Mouse (Mus musculus) heart, postnatal 14 days (tissue): ENCODE measurements around the gene Ephx3. TPM values are rescaled to one million over a fixed set of nuclear protein-coding genes. Genes with fewer than 3 reads are reported as not detected.
A peak's percentile ranks its signal among the peaks of the same experiment; 100 is the strongest.
"Not testable (repeated sequence)": the region's sequence is repeated elsewhere in the genome, so short reads cannot be mapped to it uniquely, and the experiment has no call there.

Experiments used
- DNase-seq, 2 experiments: peaks; one replicate each; pipeline ENCODE4 v3.0.0; 2021 to 2022
- intact Hi-C: fragments of 180-260 bp; cut with DNase I; formaldehyde crosslinking; loops from one replicate; pipeline ENCODE4 v1.15.1; 2025
- long read RNA-seq, 2 experiments: library from polyadenylated mRNA; stranded (forward); transcript quantifications; one replicate each; pipeline ENCODE4 v2.0.0; 2021
- total RNA-seq, 2 experiments: library from RNA; stranded (reverse); gene quantifications; 2 replicates each; pipeline ENCODE4 v1.2.3; 2021

The Ephx3 gene
- total RNA-seq: under 1 TPM; 0.88 to 0.95 TPM
- long read RNA-seq, experiment 1, partial matches to known transcripts: 0 of 1 reads
- long read RNA-seq, experiment 1, other reads (novel, unspliced or antisense): 1 of 1 reads
- long read RNA-seq, experiment 2: 0 reads

- DNase-seq: no peak
- intact Hi-C loops: no loop called here
Measured at GRCm38 (mm10) chr17:32188863-32189636, at the start of gene Ephx3. Gene Ephx3, minus strand, starts transcription at chr17:32189549.

GRCm38 (mm10) chr17:32238589-32238988, 49.2 kb upstream of the Ephx3 start:
- no peak for DNase-seq
- intact Hi-C loops: loop anchor here (5.0 to 10.0 kb wide), 2 partner anchors 44 to 1536 kb away; partner anchors contain the start of gene Brd4

- intact Hi-C loops: loop anchor here (5.0 to 10.0 kb wide), 2 partner anchors 47 to 1539 kb away; partner anchors contain the start of gene Brd4
- peak; percentile 71 to 84 for DNase-seq
Measured at GRCm38 (mm10) chr17:32235534-32236191, 46.3 kb upstream of the Ephx3 start.

GRCm38 (mm10) chr17:32233174-32233573, 43.8 kb upstream of the Ephx3 start:
- no peak for DNase-seq
- intact Hi-C loops: loop anchor here (10.0 kb wide), 1 partner anchor 1542 kb away; no protein-coding TSS in a partner anchor

- intact Hi-C loops: loop anchor here (10.0 kb wide), 1 partner anchor 266 kb away; no protein-coding TSS in a partner anchor
- DNase-seq: no peak
Measured at GRCm38 (mm10) chr17:32229256-32229655, 39.9 kb upstream of the Ephx3 start.

- DNase-seq: no peak
- intact Hi-C loops: loop anchor here (5.0 to 10.0 kb wide), 2 partner anchors 61 to 274 kb away; partner anchors contain the start of gene Brd4
Measured at GRCm38 (mm10) chr17:32220873-32221272, 31.5 kb upstream of the Ephx3 start.

- DNase-seq: not testable (repeated sequence)
- intact Hi-C loops: loop anchor here (10.0 kb wide), 1 partner anchor 531 kb away; no protein-coding TSS in a partner anchor
Measured at GRCm38 (mm10) chr17:32215587-32215986, 26.2 kb upstream of the Ephx3 start.

- intact Hi-C loops: loop anchor here (2.0 to 10.0 kb wide), 2 partner anchors 137 to 527 kb away; no protein-coding TSS in a partner anchor
Measured at GRCm38 (mm10) chr17:32211554-32211953, 22.2 kb upstream of the Ephx3 start.

GRCm38 (mm10) chr17:32209752-32210151, 20.4 kb upstream of the Ephx3 start:
- peak; percentile 76 to 87 for DNase-seq
- intact Hi-C loops: loop anchor here (1.0 to 10.0 kb wide), 5 partner anchors 47 to 525 kb away; no protein-coding TSS in a partner anchor

More at GRCm38 (mm10) chr17:32211554-32211953, 22.2 kb upstream of the Ephx3 start:
- not testable (repeated sequence) for DNase-seq

GRCm38 (mm10) chr17:32209144-32209543, 19.8 kb upstream of the Ephx3 start:
- peak; percentile 59 to 68 for DNase-seq
- intact Hi-C loops: loop anchor here (5.0 kb wide), 2 partner anchors 47 to 182 kb away; no protein-coding TSS in a partner anchor

GRCm38 (mm10) chr17:32207586-32208245, 18.4 kb upstream of the Ephx3 start:
- peak; percentile 60 to 73 for DNase-seq

GRCm38 (mm10) chr17:32205345-32205744, 16.0 kb upstream of the Ephx3 start:
- intact Hi-C loops: loop anchor here (5.0 kb wide), 2 partner anchors 43 to 178 kb away; no protein-coding TSS in a partner anchor
- DNase-seq: peak in 1 of 2 experiments; percentile 38

More at GRCm38 (mm10) chr17:32207586-32208245, 18.4 kb upstream of the Ephx3 start:
- intact Hi-C loops: loop anchor here (5.0 kb wide), 2 partner anchors 45 to 180 kb away; no protein-coding TSS in a partner anchor

- intact Hi-C loops: no loop called here
- DNase-seq: no peak
Measured at GRCm38 (mm10) chr17:32202972-32203371, 13.6 kb upstream of the Ephx3 start.

- DNase-seq: no peak
- intact Hi-C loops: no loop called here
Measured at GRCm38 (mm10) chr17:32201086-32201485, 11.7 kb upstream of the Ephx3 start.

- no peak for DNase-seq
- intact Hi-C loops: no loop called here
Measured at GRCm38 (mm10) chr17:32199796-32200195, 10.4 kb upstream of the Ephx3 start.

GRCm38 (mm10) chr17:32197156-32197555, 7.8 kb upstream of the Ephx3 start:
- intact Hi-C loops: no loop called here
- DNase-seq: no peak

GRCm38 (mm10) chr17:32195725-32196124, 6.4 kb upstream of the Ephx3 start:
- intact Hi-C loops: no loop called here
- DNase-seq: no peak

GRCm38 (mm10) chr17:32193010-32193409, 3.7 kb upstream of the Ephx3 start:
- intact Hi-C loops: no loop called here
- no peak for DNase-seq

GRCm38 (mm10) chr17:32189850-32190249, 501 bp upstream of the Ephx3 start:
- intact Hi-C loops: no loop called here
- DNase-seq: no peak

GRCm38 (mm10) chr17:32183017-32183416, 6.3 kb downstream of the Ephx3 start:
- DNase-seq: no peak
- intact Hi-C loops: no loop called here
